Mouse (Mus musculus) adrenal gland, postnatal 36 days (tissue): ENCODE results near the gene Prss23. TPM values are rescaled to one million over a fixed set of nuclear protein-coding genes. Genes with fewer than 3 reads are reported as not detected.
A peak's percentile ranks its signal among the peaks of the same experiment; 100 is the strongest.

Experiments
- DNase-seq, 2 experiments: peaks; one replicate each; pipeline ENCODE4 v3.0.0; 2021; ENCODE audit warnings: mixed read lengths in 1 of 2
- total RNA-seq, 2 experiments: library from RNA; stranded (reverse); gene quantifications; 2 replicates each; pipeline ENCODE4 v1.2.3; 2021

Prss23 gene
- total RNA-seq, 2 experiments from 2014 or later: 17.7 to 29.7 TPM

- no peak for DNase-seq
These were observed 18.3 kb downstream of the Prss23 start for GRCm38 (mm10) chr7:89508672-89509071.

GRCm38 (mm10) chr7:89499516-89500307, 27.3 kb downstream of the Prss23 start:
- DNase-seq: peak; percentile 73 to 79

DNA sequence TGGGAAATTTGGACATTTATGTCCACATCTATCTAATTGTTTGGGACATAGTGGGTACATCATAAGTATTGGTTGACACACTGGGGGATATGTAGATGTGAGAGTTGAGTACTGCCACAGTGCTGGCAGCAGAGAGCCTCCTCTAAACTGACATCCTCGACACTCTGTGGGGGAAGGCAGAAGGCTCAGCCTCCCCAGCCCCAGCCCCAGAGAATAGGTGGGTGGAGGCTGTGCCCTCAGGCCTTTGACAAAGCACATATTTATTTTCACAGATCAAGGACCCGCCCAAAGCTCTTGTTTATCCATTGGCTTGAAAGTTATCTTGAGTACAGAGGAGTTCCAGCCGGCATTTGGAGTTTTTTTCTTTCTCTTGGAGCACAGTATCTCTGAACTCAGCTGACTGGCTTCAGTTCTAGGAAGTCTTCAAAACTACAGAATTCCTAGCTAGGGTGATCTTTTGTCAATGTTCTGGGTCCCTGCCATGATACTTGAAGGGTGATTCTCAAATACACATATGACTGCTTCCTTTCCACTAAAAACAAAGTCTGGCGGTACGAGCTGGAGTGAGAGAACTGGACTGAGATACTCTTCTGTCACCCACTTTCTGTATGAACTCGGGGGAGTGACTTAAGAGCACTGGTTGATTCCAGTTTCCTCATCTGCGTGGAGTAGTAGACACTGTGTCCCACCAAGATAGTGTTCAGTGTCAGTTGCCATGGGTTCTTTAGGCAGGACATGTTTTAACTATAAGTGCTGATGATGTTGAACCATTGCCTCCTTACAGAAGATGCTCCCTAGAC, 43.0 kb downstream of the Prss23 start:
- no peak for DNase-seq

DNA sequence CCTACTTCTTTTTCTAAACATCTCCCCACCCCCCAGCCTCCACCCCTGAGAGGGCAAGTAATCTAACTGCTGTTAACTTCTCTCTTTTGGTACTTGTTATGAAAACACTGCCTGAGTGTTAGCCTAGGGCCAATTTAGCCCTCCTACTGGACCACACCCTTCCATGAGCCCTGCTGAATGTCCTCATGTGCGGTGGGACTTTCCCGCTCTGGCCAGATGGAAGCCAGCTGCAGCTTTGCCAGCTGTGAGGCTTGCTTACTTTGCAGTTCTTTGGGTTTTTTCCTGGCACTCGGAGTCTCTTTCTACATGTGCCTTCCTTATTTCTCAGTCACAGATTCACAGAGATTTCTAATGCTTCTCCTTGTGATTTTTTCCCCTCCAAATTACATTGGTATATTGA, 45.3 kb downstream of the Prss23 start:
- DNase-seq: no peak

GRCm38 (mm10) chr7:89478490-89478889, 48.5 kb downstream of the Prss23 start:
- no peak for DNase-seq

GRCm38 (mm10) chr7:89477294-89477999, 49.5 kb downstream of the Prss23 start:
- peak in 1 of 2 experiments; percentile 27 for DNase-seq

DNA sequence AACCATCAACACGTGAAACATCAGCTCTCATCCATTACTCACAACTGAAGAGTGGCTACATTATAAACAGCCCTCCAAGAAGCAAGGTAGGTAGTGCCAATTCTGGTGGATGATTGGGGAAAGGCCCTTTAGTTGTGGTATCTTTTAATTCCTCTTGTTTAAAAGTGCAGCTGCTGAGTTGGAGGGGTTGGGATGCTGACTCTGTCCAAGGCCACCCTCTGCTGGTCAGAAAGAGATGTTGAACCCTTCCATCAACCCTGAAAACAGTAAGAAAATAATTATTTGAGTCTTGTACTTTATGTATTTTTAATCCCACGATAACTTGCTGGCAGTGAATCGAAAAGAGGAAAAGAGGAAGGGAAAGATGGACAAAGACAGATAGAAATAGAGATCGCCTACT, 53.5 kb downstream of the Prss23 start:
- DNase-seq: peak in 1 of 2 experiments; percentile 9

- no peak for DNase-seq
These were observed 63.0 kb downstream of the Prss23 start for GRCm38 (mm10) chr7:89463775-89464592.

DNA sequence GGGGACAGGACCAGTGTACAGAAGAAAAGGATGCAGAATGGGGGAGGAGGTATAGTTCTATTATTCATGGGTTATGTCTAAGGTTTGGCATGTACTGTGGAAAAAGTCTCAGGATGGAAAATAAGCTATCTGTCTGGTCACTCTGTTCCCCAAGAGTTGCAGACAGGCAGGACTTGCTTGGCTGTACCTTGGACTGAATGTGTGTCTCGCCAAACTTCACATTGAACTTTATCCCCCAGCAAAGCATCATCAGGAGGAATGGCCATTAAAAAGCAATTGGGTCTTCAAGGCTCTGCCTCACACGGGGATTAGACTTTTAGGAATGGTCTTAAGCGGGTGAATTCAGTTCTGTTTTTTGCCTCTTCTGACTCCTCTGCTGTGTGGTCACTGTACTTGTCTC, 63.7 kb downstream of the Prss23 start:
- DNase-seq: no peak

DNA sequence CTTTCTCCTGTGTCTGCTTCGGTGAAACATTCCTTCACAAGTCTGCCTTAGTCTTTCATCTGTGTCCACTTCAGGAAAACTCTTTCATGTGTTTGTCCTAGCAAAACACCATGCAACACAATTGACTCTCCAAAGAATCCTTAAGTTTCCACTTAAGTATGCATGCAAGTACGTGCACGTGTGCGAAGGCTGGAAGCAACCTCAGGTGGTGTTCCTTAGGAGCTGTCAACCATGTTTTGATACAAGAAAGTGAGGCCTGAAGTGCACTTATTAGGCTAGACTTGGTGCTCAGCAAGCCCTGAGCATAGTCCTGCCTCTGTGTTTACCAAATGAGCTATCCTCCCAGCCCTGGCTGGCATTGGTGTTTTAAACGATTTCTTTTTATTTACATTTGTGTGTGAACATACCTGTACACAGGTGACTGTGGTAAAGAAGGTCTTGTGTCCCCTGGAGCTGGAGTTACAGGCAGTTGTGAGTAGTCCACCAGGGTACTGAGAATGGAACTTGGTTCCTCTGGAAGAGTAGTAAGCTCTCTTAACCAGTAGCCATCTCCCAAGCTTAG, 64.3 kb downstream of the Prss23 start:
- DNase-seq: no peak

DNA sequence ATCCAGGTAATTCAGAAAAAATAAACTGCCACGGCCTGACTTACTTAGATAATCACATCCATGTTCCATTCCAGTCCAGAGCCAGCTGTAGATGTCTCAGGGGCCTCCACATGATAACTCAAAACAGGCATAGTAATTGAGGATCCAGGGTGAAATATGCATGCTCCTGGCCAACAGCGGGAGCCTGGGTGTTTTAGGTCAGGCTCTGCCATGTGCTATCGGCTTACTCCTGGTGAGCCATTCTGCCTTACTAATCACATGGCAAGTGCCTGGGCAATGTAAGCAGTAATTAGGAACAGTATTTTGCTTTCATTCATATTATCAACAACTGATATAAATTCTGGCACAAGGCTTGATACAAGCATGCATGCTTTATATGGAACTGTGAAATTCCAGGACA, 65.6 kb downstream of the Prss23 start:
- no peak for DNase-seq

- DNase-seq: no peak
These were observed 66.1 kb downstream of the Prss23 start for GRCm38 (mm10) chr7:89460911-89461310.

GRCm38 (mm10) chr7:89459691-89460090, 67.3 kb downstream of the Prss23 start:
- no peak for DNase-seq

Other genes with a start within 250 kb of the Prss23 start
- 100 to 1,000 TPM in 1 of 2 experiments, 10 to 100 TPM in 1; 85.2 to 126 TPM for gene Tmem135, start 123.0 kb downstream of the Prss23 start, total RNA-seq
- gene Fzd4, start 122.8 kb downstream of the Prss23 start, total RNA-seq: 10 to 100 TPM; 41.2 to 43.4 TPM
- gene Me3, start 105.2 kb upstream of the Prss23 start, total RNA-seq: 10 to 100 TPM; 11.2 to 25.8 TPM